In the genomic region with DNA sequence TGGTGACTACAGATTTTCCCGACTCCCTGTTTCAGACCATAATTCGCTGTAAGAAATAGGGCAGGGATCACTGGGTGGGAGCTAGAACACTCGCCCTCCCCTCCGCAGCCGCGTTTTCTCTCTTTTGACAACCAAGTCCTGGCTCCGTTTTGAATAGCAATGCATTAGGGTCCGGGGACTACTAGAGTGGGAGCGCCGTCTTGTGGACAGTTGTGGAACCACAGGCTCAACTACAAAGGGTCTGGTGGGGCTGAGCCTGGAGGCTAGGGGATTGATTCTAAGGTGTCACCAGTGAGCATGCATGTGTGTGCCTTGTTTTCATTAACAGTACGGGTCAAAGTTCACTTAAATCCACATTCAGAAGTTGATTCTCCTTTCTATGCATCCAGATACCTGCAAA, we compare ENCODE assay signal across 8 mouse cellular contexts. TPM values are rescaled to one million over a fixed set of nuclear protein-coding genes. Genes with fewer than 3 reads are reported as not detected.
A peak's percentile ranks its signal among the peaks of the same experiment; 100 is the strongest.
DNase-seq lines count a peak whose midpoint lies in the region; ATAC-seq and TF ChIP-seq lines count a peak whose summit lies in the region.

No protein-coding gene starts in this region.

- H3K4me3 ChIP-seq in hindbrain, embryonic 12.5 days, result no peak overlapping the region
- no peak overlapping the region for H3K4me3 ChIP-seq in lung, postnatal 0 days (ENCODE audit: low read depth, low read length)

- DNase-seq in MN1 (ENCODE audit: low spot score), result peak; percentile 61
- DNase-seq in cerebellum, adult 9-10 months, result peak; percentile 81
- DNase-seq in frontal cortex, adult 2 months (ENCODE audit: extremely low spot score in 1 of 2, low spot score in 1 of 2), result peak; percentile 44 to 95
- peak; percentile 91 to 93 for DNase-seq in layer of hippocampus, postnatal 10 days (ENCODE audit: low spot score in 2 of 2)
- peak; percentile 78 for DNase-seq in lung, postnatal 0 days (ENCODE audit: low spot score)
- DNase-seq in retina, adult 2 months (ENCODE audit: low read depth, low spot score), result peak; percentile 32
- peak; percentile 89 for DNase-seq in thymus, postnatal 25 days

- peaks cover 9% of the 10 kb centered on the region for H3K4me1 ChIP-seq in hindbrain, embryonic 12.5 days
- peaks cover 7% of the 10 kb centered on the region; the same call in 1 of the 2 replicates for H3K4me1 ChIP-seq in lung, postnatal 0 days (ENCODE audit: insufficient read depth, low read depth, low read length)

- no peak overlapping the region for H3K9ac ChIP-seq in hindbrain, embryonic 12.5 days
- no peak overlapping the region for H3K9ac ChIP-seq in lung, postnatal 0 days (replicated peaks; ENCODE audit: low read depth)

- H3K4me2 ChIP-seq in hindbrain, embryonic 12.5 days (replicated peaks), result peak overlapping the region; percentile 37
- no peak overlapping the region; the same call in 1 of the 2 replicates for H3K4me2 ChIP-seq in lung, postnatal 0 days (replicated peaks; ENCODE audit: low read depth, low read length)

- H3K36me3 ChIP-seq in hindbrain, embryonic 12.5 days, result no peaks in the 10 kb centered on the region
- no peaks in the 10 kb centered on the region for H3K36me3 ChIP-seq in lung, postnatal 0 days (ENCODE audit: insufficient read depth, low read length)

- H3K27me3 ChIP-seq in hindbrain, embryonic 12.5 days, result peaks cover 44% of the 10 kb centered on the region
- H3K27me3 ChIP-seq in lung, postnatal 0 days (replicated peaks; ENCODE audit: insufficient read depth, low read length), result no peaks in the 10 kb centered on the region; the same call in 1 of the 2 replicates

- no peak overlapping the region for H3K27ac ChIP-seq in hindbrain, embryonic 12.5 days
- H3K27ac ChIP-seq in lung, postnatal 0 days (ENCODE audit: low read length), result no peak overlapping the region

- peak; percentile 97 for TF ChIP-seq CTCF in lung, postnatal 0 days (IDR thresholded peaks at IDR 0.05)

- ATAC-seq in hindbrain, embryonic 12.5 days (ENCODE audit: low FRiP score), result peak; percentile 65
- peak; percentile 42 for ATAC-seq in lung, postnatal 0 days

- H3K9me3 ChIP-seq in hindbrain, embryonic 12.5 days (replicated peaks), result no peaks in the 10 kb centered on the region
- H3K9me3 ChIP-seq in lung, postnatal 0 days (ENCODE audit: low read length), result no peaks in the 10 kb centered on the region

- no peak for TF ChIP-seq EP300 in lung, postnatal 0 days (IDR thresholded peaks at IDR 0.05)

- 1% methylated on average over 11 of the region's 11 CpGs for WGBS in hindbrain, embryonic 12.5 days
- 2% methylated on average over 11 of the region's 11 CpGs for whole genome bisulfite sequencing in lung, postnatal 0 days

RNA-seq across cellular contexts. Expression of gene Slc35c1, which starts 26.1 kb away (rescaled TPM):
- 13.3 and 14.7 TPM in 2 replicates for polyA plus RNA-seq in frontal cortex, adult 2 months (2012; rRNA removed)
- polyA plus RNA-seq in hindbrain, embryonic 12.5 days (2016; fragmentation: Nextera tagmentation; extraction: Ambion mirVana), result 11.9 and 12.5 TPM in 2 replicates
- 10 to 100 TPM; 17.1 to 17.2 TPM for total RNA-seq in layer of hippocampus, postnatal 10 days (2021)
- polyA plus RNA-seq in lung, postnatal 0 days (2015; fragmentation: Nextera tagmentation; extraction: Ambion mirVana), result 12.9 and 13.1 TPM in 2 replicates

RNA-seq across cellular contexts. Expression of gene Cry2, which starts 52.6 kb away (rescaled TPM):
- polyA plus RNA-seq in frontal cortex, adult 2 months (2012; rRNA removed), result 94.1 and 100 TPM in 2 replicates
- polyA plus RNA-seq in hindbrain, embryonic 12.5 days (2016; fragmentation: Nextera tagmentation; extraction: Ambion mirVana), result 38.1 and 39.9 TPM in 2 replicates
- total RNA-seq in layer of hippocampus, postnatal 10 days (2021), result 10 to 100 TPM; 89.1 to 94.8 TPM
- 36.3 and 36.6 TPM in 2 replicates for polyA plus RNA-seq in lung, postnatal 0 days (2015; fragmentation: Nextera tagmentation; extraction: Ambion mirVana)

Comparison
In these comparisons a context has a peak if more than half of its experiments do, and no peak if none do; other contexts are left out.
1. DNase-seq: peak in every context shown above with its lines; median percentile 92 in layer of hippocampus, postnatal 10 days; 89 in thymus, postnatal 25 days; 81 in cerebellum, adult 9-10 months; 78 in lung, postnatal 0 days; 70 in frontal cortex, adult 2 months; 61 in MN1; 32 in retina, adult 2 months.